Mouse (Mus musculus) testis, postnatal 14 days (tissue): Measurements from ENCODE around the gene Gpr27.

ENCODE experiments used
- DNase-seq: peaks from one replicate; pipeline ENCODE4 v3.0.0; 2021; ENCODE audit warnings: low spot score

The Gpr27 gene

DNA sequence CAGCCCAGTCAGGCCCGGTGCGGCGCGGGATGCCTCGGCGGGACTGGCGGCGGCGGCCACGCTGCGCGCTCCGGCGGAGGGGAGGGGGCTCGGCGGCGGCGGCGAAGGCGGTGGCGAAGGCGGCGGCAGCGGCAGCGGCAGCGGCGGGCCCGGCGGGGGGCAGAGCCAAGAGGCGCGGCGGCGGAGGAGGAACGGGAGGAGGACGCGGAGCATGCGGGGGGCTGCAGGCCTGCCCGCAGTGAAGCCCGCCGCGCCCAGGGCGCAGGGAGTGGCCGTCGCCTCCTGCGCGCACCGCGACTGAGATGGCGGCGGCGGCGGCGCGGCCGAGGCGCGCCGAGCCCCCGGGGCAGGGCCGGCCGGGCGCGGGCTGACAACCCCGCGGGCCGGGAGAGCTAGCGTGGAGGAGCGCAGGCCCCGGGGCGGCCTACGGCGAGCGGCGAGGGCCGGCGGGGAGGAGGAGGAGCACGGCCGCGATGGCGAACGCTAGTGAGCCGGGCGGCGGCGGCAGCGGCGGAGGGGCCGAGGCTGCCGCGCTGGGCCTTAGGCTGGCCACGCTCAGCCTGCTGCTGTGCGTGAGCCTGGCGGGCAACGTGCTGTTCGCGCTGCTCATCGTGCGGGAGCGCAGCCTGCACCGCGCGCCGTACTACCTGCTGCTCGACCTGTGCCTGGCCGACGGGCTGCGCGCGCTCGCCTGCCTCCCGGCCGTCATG is at the start of gene Gpr27:
Gene Gpr27, plus strand, starts transcription at position 474 of the 710 bp plus-strand sequence.
- DNase-seq = peak; percentile 31

DNA sequence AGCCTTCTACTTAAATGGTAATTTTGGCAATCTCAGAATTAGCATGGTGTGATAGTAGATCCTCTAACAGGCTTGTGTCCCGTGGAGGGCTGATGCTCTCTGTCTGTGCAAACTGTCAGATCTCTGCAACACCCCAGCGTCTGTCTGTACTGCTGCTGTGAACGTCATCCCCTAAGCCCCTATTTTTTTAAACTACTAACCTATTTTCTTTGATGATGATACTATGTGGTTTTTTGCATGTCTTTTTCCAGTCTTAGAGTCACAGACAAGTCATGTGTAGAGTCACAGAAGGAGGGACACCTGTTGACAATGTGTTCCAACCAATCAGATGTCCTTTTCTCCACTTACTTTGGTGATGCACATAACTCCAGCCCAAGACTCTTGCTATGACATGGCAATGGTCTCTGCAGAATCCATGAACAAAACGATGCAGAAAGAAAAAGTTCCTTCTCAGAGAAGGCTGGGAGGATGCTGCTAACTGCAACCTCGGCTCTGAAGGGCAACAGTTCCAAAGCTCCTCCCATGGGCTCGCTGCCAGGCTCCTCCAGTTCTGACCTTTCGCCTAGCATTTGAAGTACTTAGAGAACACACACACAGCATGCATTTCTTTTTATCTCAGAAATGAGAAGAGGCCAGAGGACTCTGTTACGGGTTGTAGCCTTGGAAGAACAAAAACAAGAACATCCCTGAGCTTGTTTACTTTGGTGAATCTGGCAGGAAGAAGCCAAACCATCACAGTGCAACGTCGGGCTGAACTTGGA is 48.9 kb upstream of the Gpr27 start:
- peak; percentile 69 for DNase-seq

DNA sequence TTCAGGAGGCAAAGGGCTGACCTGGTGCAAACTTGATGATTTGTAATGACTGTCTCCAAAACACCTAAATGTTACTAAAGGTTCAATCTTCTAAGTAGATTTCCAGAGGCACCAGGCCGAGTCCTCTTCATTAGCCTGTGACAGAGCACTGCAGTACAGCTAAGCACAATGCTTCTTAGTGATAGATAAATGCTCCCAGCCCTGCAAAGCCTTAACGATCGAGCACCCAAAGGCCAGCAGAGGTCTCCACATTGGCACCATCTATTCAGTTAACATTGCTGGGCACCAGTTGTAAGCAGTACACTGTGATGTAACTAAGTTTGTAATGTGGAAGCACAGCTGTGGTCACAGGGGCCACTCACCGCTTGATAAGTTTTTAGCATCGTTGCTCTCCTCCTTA is 48.1 kb upstream of the Gpr27 start:
- no peak for DNase-seq

DNA sequence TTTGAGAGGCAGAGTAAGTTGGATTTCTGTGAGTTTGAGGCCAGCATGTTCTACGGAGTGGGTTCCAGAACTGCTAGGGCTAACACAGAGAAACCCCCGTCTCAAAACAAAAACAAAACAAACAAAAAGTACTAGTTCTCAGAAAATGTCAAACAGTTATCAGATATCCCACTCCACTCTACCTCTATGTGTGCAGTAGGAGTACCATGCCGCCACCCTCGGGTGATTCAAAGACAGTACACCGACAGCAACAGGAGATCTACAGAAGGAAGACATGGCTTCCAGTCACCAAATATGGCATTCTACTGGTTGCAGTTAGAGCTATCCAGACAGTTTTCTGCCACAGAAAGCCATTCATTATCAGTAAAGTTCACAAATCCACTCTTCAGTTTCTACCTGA is 47.6 kb upstream of the Gpr27 start:
- DNase-seq = no peak

DNA sequence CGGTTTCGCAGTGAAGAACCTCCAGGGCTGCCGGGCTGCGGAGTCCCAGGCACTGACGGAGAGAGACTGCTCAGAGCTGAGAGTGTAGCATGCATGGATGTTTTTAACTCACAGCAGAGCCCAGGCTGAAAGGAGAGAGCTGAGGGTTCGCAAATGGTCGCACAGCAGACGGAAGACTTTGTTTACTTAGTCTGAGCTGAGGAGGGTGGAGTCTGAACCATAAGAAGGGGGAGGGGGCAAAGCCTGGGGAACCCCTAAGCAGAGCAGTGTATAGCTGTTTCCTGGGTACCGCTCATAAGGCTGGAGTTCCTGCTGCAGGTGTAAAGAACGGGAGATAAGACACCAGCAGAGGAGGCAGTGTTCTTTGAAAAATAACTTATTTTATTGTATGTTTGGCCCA is 46.1 kb upstream of the Gpr27 start:
- no peak for DNase-seq

DNA sequence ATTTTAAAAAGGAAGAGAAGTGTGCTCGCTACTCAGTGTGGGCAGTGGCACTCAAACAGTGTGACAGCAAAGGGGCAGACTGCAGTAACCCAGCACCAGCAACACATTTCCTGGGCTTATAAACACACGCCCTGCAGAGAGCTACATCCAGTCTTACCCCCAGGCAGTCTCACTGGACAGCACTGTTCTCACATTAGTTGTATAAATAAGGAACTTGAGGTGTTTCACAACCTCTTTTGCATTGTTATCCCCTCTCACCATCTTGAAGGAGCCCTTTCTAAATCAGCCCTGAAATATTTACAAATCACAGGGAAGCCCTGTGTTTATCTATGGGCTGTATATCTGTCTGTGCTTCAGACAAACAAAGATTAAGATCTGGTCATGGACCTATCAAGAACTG is 43.2 kb upstream of the Gpr27 start:
- DNase-seq = no peak

DNA sequence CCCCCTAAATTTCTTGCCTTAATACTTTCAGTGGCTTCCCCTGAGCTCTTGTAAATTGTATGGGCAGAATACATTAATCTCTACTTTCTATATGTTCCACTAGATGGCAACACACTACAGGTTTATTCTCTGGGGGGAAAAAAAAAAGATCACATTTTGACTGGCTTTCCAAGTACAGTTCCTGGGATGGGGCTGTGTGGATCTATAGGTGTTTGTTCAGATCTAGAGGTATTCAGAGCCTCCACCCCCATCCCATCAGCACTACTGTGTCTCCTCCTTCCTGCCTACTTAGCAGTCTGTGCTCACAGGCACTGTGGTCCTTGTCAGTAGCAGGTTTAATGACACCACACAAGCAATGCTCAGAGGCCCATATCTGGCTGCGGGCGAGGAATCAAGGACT is 40.1 kb upstream of the Gpr27 start:
- DNase-seq = no peak

DNA sequence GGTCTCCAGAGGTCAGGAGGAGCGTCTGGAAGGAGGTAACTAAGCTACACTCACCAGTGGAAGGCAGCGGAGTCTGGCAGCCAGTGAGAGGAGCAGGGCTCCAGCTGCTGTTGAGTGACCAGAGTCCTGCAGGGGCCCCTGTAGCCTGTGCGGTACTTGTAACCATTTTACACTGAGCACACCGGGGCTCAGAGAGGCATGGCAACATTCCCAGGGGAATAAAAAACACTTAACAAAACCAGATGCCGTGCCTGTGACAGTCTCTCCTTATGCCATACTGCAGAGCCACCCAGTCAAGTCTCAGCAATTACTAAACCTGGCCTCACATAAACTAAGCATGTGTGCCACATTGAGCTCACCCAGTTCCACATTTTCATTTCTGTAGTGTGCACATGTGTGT is 38.1 kb upstream of the Gpr27 start:
- no peak for DNase-seq

DNA sequence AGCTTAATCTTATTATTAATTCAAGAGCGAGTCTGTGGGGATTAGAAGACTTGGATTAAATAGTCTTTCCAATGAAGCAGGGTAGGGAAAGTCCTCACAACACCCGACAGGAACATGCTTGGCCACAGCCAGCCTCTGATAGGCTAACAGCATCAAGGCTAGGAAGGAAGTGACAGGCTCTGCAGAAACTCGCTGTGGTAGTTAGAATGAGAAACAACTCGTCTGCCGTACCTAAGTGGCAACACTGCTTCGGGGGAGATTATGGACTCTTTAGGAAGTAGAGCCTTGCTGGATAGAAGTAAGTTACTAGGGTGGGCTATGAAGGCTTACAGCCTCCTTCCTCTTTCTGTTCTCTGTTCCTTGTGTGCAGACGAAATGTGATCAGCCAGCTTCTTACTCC is 37.0 kb upstream of the Gpr27 start:
- DNase-seq = no peak

DNA sequence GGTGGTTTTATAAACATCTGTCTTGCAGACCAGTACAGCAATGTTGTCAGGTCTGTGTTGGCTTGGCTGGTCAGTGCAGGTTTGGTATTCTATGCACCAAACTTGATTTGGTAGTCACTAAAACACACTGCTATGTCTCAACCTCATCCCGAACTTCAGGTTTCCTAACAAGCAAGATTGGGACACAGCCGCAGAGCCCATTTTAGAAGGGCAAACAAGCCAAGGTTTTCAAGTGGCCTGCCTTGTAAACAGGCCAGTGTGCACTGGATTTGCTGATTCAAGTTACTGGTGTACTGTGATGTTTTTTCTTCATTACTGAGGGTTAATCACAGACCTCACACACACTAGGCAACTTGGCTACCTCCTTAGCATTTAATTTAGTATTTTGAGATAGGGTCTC is 36.4 kb upstream of the Gpr27 start:
- DNase-seq = no peak

DNA sequence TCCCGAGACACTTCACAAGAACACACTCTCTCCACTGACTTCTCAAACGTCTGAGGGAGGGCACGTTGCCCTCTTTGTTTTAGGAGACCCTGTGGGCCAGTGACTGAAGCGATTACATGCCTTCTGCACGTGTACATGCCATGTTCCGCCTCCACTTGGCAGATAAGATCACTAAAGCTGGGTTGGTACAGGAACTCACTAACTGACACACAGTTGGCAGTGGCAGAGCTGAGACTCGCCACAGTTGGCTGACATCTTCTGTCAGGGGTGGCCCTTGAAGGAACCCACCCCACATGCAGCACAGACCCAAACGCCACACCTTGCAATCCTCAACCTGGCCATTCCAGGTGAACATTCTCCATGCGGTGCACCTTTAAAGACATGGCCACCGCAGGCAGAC is 33.9 kb upstream of the Gpr27 start:
- DNase-seq = no peak

DNA sequence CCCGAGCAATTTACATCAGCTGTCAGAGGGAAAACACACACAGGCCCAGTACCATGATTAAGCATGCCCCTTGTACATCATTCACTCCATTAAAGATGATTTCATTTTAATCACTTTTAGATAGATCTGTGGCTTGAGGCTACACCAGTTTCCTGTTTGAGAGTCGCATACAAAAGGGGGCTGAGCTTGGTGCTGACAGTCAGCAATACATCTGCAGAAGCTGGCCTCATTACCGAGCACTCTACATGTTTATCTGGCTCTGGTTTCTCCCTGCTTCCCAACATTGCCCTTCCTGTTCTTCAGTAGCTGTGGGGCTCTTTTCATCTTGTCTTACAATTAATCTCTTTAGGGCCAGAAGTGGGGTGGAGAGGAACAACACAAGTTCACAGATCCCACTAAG is 32.0 kb upstream of the Gpr27 start:
- DNase-seq = no peak

DNA sequence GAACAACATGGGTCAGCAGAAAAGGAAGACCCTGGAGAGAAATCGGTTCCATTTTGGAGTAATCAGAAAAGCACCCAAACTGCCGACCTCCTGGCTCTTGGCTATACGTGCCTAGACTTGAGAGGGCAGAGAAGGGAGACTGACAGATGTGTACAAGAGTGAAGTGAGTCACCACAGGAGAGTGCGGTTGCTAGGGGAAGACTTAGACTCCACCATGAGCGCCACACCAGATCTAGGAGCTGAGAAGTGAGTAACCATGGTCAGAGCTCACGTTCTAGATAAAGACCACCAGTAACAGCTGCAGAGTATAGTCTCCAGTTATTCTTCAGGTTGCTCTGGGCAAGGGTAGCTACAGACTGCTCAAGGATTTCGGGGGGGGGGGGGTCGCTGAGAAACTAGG is 29.2 kb upstream of the Gpr27 start:
- no peak for DNase-seq

DNA sequence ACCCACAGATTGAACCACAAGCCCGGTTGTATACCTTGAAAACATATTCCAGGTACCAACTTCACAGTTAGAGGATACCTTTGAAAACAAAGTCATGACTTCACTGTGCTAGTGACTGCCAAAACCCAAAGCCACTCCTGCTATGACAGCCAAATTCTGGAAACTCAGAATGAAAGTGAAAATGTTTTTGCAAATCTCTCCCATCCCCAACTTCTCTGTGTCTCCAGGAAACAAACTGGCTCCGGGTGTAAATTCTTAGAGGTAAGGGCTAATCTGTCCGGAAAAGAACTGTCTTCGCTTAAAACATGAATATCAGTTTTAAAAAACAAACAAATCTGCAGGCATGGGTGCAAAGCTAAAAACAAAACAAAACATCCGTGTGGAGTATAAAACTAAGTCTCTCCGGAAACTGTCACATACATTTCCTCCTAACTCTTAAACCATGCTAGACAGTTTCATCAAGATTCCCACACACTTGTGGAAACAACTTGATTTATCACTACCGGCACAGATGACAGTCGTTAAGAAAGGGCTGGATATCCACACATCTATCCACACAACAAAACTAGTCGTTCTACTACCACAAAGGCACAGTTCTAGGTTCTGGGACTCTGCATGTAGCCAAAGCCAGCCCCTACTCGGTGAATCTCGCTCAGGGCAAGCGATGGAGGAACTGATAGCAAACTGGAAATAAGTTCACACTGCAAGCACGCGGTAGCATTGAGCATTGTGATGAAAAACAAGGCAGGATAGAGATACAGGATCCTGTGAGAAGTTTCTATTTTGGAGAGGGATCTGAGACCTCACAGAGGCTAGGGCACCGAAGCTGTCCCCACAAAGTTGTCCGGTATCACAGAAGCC is 26.8 kb upstream of the Gpr27 start:
- no peak for DNase-seq

DNA sequence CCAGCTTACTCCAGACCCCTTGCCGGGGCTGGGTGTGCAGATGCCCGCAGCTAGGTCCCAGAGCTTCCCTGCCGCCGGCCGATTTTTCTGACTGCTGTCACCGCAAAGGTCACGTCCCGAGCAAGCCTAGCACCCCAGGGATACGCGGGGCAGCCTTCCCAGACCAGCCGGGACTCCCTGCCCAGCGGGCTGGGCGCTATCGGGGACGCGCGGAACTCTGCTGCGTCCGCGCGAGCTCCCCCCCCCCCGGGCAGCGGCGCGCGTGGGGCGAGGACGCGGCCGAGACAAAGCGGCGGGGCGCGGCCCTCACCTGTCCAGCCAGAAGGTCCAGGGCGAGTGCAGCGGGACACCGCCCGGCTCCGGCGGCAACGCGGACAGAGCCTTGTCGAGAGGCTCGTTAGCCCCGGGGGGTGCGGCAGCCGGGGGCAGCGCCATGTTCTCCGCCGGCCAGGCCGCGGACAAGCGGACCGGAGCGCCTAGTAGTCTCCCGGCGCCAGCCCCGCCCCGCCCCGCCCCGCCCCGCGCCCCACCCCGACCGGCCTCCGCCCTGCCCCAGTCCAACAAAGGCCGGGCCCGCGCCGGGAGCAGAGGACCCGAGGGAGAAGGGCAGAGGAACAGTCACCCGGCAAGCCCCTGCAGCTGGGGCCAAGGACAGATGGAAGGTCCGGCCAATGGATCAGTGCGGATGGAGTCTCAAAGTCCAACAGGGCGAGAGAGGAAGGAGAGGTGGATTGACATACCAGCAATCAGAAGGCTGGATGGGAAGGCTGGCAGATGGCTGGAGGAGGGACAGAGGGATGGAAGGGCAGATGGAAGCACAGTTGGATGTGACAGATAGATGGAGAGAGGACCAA is 25.9 kb upstream of the Gpr27 start, which contains the start of the genes Eif4e3 and Gm20696:
Gene Eif4e3, minus strand, starts transcription at position 454 of the 854 bp plus-strand sequence.
Gene Gm20696, minus strand, starts transcription at position 480 of the 854 bp plus-strand sequence.
- no peak for DNase-seq

DNA sequence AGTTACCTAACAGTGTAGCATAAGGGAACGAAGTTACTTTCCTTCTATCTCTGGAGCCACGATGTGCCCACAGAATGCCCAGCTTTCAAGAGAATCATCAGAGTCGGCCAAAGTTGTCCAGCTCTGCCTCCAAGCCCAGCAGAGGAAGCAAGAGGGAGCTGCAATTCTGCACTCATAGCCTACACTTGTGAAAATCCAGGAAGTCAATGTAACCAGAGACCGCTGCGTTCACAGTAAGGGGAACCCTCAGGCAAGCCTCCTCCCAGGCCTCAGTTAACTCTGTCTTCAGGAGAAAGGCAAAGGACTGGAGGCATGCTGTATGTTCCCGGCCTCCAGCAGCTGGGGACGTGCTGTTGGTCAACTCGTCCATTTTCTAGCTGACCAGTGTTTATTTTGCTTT is 25.2 kb upstream of the Gpr27 start:
- no peak for DNase-seq

DNA sequence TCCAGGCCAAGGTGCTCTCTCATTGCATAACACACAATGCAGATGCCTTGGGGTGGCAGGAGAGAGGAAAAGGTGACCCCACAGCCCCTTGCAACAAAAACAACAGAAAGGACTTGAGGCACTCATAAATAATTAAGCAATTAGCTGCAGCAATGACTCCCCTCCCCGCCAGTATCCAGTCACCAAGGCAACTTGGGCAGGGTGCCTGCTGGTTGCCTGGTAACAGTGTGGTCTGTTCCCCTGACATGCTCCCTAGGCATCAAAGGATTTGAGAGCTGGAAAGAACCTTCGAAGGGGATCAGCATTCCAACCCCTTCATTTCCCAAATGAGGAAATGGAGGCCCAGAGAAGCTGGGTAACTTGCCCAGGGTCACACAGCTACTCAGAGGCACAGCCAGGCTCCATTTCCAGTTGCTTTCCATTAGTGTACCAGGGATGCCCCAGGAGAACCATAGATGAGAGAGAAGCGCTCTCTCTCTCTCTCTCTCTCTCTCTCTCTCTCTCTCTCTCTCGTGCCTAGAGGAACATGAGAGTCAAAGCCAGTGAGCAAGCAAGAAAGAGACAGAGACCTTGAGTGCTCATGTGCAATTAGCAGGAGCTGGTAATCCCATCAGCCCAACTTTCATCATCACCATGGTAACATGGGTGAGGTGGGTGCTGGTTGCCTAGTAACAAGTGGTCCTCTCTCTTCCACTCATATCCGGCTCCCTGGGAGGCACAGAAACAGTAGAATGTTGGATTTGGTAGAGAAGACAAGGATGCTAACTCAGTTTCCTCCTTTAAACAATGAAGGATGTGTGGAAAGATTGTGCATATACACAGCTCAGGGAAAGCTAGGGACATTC is 22.8 kb upstream of the Gpr27 start:
- no peak for DNase-seq

DNA sequence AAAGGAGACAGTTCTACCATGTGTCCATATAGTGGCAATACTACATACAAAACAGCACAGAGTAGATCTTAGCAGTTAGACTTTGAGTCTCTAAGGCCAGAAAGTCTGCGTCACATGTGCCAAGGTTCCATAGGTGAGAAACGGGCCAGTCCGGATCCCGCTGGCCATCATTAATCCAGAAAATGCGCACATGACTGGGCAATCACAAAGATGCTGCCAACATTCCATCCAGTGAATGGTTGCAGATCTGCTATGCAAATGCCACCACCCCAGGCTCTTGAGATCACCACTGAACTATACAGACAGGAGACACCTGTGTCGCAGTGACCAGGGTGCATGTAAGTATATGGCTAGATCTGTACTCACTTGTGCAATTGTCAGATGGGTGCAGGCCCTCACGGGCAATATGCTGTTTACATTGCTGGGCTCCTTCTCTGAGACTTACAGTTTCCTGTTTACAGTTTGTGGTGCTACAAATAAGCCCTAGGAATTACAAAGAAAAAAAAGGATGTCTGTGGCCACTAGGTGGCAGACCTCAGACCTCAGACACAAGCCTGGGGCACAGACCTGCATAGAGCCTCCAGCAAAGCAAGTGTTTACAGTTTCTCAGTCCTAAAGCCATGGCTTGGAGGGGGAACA is 21.9 kb upstream of the Gpr27 start:
- no peak for DNase-seq

DNA sequence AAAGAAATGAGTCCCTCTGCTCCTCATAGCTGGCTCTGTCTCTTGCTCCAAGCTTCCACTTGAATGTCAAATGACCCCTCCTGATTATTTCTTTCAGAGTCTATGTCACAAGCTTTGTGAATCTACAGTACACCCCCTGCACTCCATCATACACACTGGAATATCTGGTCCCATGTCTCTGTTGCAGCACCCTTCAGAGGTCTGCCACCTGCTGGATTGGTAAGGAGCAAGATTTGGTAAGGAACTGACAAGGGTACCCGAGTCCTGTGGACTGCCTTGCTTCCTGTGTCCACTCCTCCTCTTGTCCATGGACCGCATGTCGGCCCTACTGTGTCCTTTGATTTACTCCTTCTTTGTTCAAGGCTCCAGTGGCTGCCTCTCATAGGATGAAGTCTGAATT is 20.7 kb upstream of the Gpr27 start:
- DNase-seq = no peak

DNA sequence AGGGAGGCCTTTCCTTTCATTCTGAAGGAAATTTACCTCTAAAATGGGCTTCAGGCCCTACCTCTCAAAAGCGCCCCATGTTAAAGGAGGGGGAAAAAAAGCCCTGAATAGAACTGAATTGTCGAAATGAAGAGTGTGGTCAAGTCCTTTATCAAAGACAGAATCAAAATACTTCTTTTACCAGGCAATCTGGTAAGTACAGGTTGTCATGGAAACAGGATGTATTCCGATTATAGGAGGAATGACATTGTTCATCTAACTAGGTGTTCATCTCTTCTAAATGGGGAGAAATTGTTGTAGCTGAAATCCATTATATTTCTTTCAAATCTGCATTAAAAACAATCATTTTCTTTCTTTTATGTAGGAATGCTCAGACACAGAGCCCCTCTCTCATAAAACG is 18.0 kb upstream of the Gpr27 start:
- no peak for DNase-seq
